ENCODE assay signal across 8 mouse cellular contexts in the genomic region with DNA sequence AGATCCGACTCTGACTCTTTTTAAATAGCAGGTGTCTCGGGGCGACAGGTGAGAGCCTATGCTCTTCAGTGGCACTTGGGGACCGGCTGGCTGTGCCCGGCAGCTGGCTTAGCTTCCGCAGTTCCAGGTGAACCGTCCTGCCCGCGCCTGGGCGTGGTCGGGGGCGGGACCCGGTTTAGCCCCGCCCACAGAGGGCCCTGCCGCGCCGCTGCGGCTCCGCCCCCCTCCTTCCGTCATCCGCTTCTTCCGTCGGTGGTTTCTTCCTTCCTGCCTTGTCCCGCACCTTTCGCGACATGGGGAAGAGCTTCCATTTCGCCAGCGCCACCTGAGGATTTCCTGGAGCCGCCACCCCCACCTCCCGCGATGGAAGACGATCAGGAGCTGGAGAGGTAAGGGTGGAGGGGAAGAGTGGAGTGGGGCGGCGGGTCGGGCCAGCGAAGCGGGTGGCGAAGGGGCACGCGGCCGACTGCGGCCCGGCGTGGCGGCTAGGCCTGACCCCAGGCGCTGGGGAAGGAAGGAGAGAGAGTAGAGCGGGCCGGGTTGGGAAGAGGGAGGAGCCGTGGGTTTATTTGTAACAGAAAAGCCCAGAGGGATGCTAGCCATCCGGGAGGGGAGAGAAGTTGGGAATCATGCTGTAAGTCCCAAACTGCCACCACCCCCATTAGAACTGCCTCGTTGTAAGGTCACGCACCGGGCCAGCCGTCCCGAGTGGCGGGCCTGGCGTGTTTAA. TPM values are rescaled to one million over a fixed set of nuclear protein-coding genes. Genes with fewer than 3 reads are reported as not detected.
DNase-seq lines count a peak whose midpoint lies in the region; ATAC-seq and TF ChIP-seq lines count a peak whose summit lies in the region.

No protein-coding gene starts in this region.

- H3K4me3 ChIP-seq in heart, embryonic 14.5 days (ENCODE audit: control insufficient read depth in 1 of 2, insufficient read depth in 1 of 2, low read depth in 1 of 2, low read length in 2 of 2): peak overlapping the region; percentile 82
- peak overlapping the region; percentile 92 for H3K4me3 ChIP-seq in liver, embryonic 11.5 days (ENCODE audit: low read depth, low read length)
- peak overlapping the region; percentile 76 for H3K4me3 ChIP-seq in myocyte

- peaks cover 11 to 38% of the 10 kb centered on the region in 2 experiments for H3K4me1 ChIP-seq in heart, embryonic 14.5 days (ENCODE audit: control insufficient read depth in 2 of 2, insufficient read depth in 2 of 2, low read length in 2 of 2)
- peaks cover 16% of the 10 kb centered on the region for H3K4me1 ChIP-seq in liver, embryonic 11.5 days (replicated peaks; ENCODE audit: control insufficient read depth, insufficient read depth, low read length)

- H3ac ChIP-seq in myocyte (ENCODE audit: control insufficient read depth, insufficient read length): peak overlapping the region; percentile 21

- peak overlapping the region; percentile 88 for H3K9ac ChIP-seq in heart, embryonic 14.5 days (ENCODE audit: low read length)
- peak overlapping the region; percentile 90 for H3K9ac ChIP-seq in liver, embryonic 11.5 days (ENCODE audit: low read depth, low read length)

- WGBS in heart, embryonic 14.5 days: under 1% methylated on average over 56 of the region's 57 CpGs
- WGBS in liver, embryonic 11.5 days: under 1% methylated on average over 57 of the region's 57 CpGs

- DNase-seq in c-Kit-negative CD71-positive TER-119-positive erythroid progenitor cells, embryonic 14.5 days (ENCODE audit: low read depth, low spot score): peak; percentile 85
- peak; percentile 44 for DNase-seq in fibroblast of lung, adult 2 months (ENCODE audit: low read depth)
- peak; percentile 97 for DNase-seq in kidney, postnatal 10 days
- DNase-seq in liver, embryonic 11.5 days (ENCODE audit: low spot score): peak; percentile 94
- peak; percentile 94 to 99 for DNase-seq in spleen, postnatal 4 days (ENCODE audit: low spot score in 2 of 2)

- no peaks in the 10 kb centered on the region for H3K9me3 ChIP-seq in heart, embryonic 14.5 days (ENCODE audit: control insufficient read depth, low read length)
- H3K9me3 ChIP-seq in liver, embryonic 11.5 days (ENCODE audit: control insufficient read depth, low read length): no peaks in the 10 kb centered on the region

- ATAC-seq in CD4-positive, CD25-positive, alpha-beta regulatory T cell, adult 4 months: peak; percentile 68
- ATAC-seq in heart, embryonic 14.5 days (ENCODE audit: insufficient number of reproducible peaks, insufficient read depth, low FRiP score, low read depth): peak; percentile 70
- ATAC-seq in liver, embryonic 11.5 days (replicated peaks; ENCODE audit: low FRiP score): peak; percentile 71

- peaks cover 40% of the 10 kb centered on the region for H3K79me2 ChIP-seq in myocyte (ENCODE audit: control insufficient read depth, insufficient read depth)

- peak overlapping the region; percentile 97 for H3K4me2 ChIP-seq in heart, embryonic 14.5 days (ENCODE audit: low read length)
- peak overlapping the region; percentile 86 for H3K4me2 ChIP-seq in liver, embryonic 11.5 days
- H3K4me2 ChIP-seq in myocyte (ENCODE audit: low read depth): peak overlapping the region; percentile 92

- H3K36me3 ChIP-seq in heart, embryonic 14.5 days (ENCODE audit: control insufficient read depth, insufficient read depth, low read length): peaks cover 23% of the 10 kb centered on the region
- H3K36me3 ChIP-seq in liver, embryonic 11.5 days (ENCODE audit: control insufficient read depth, insufficient read depth, low read length): peaks cover 4% of the 10 kb centered on the region; the same call in 1 of the 2 replicates
- peaks cover 15% of the 10 kb centered on the region for H3K36me3 ChIP-seq in myocyte (ENCODE audit: control insufficient read depth, insufficient read depth)

- H3K27ac ChIP-seq in heart, embryonic 14.5 days (replicated peaks in 1 of 2; ENCODE audit: control insufficient read depth in 1 of 2, insufficient read depth in 1 of 2, low read depth in 2 of 2, low read length in 2 of 2): peak overlapping the region; percentile 80 to 95
- peak overlapping the region; percentile 88 for H3K27ac ChIP-seq in liver, embryonic 11.5 days (ENCODE audit: low read depth, low read length)

- peak; percentile 71 for TF ChIP-seq POLR2A in myocyte (IDR thresholded peaks at IDR 0.05; ENCODE audit: insufficient read length, low read depth)

- no peaks in the 10 kb centered on the region for H3K27me3 ChIP-seq in heart, embryonic 14.5 days (ENCODE audit: control insufficient read depth, insufficient read depth, low read length)
- no peaks in the 10 kb centered on the region for H3K27me3 ChIP-seq in liver, embryonic 11.5 days (replicated peaks; ENCODE audit: control insufficient read depth, insufficient read depth, low read length)
- no peaks in the 10 kb centered on the region for H3K27me3 ChIP-seq in myocyte (ENCODE audit: control insufficient read depth, insufficient read depth, insufficient read length)

TF ChIP-seq in myocyte, 11 proteins besides CTCF, POLR2A, EP300 and RAD21:
- TF ChIP-seq SRF (IDR thresholded peaks at IDR 0.05; ENCODE audit: control insufficient read depth, insufficient read length, low read depth) (no peak), CEBPB (IDR thresholded peaks at IDR 0.05; ENCODE audit: insufficient read depth, poor library complexity, severe bottlenecking) (no peak), MYOG (IDR thresholded peaks at IDR 0.05; ENCODE audit: control insufficient read depth in 1 of 3, insufficient read depth in 1 of 3, insufficient read length in 2 of 3, low read depth in 2 of 3) (peak in 2 of 3 experiments; percentile 37 to 73), MYOD1 (IDR thresholded peaks at IDR 0.05; ENCODE audit: control insufficient read depth in 1 of 3, insufficient read length in 2 of 3, low read depth in 2 of 3) (peak in 1 of 3 experiments; percentile 66), POLR2AphosphoS2 (IDR thresholded peaks at IDR 0.05; ENCODE audit: insufficient read length, low read depth) (peak; percentile 29)

RNA-seq across cellular contexts. Expression of gene Polr1d, which starts 0.6 kb away (rescaled TPM):
- polyA plus RNA-seq in CD4-positive, CD25-positive, alpha-beta regulatory T cell, adult 4 months (2017; shearing (Covaris generic)): 100 to 1,000 TPM; 126 to 148 TPM
- 97.6 and 99.3 TPM in 2 replicates for polyA plus RNA-seq in heart, embryonic 14.5 days (2014; fragmentation: Nextera tagmentation; extraction: Ambion mirVana)
- polyA plus RNA-seq in liver, embryonic 11.5 days (2014; fragmentation: Nextera tagmentation; extraction: Ambion mirVana): 180 and 182 TPM in 2 replicates
- polyA plus RNA-seq in myocyte (2012; fragmentation: generic; extraction: Trizol): 92.4 TPM

RNA-seq across cellular contexts. Expression of gene Lnx2, which starts 1.1 kb away (rescaled TPM):
- polyA plus RNA-seq in CD4-positive, CD25-positive, alpha-beta regulatory T cell, adult 4 months (2017; shearing (Covaris generic)): 10 to 100 TPM; 19.6 to 29.9 TPM
- 13.0 TPM in 2 replicates for polyA plus RNA-seq in heart, embryonic 14.5 days (2014; fragmentation: Nextera tagmentation; extraction: Ambion mirVana)
- 13.3 and 13.7 TPM in 2 replicates for polyA plus RNA-seq in liver, embryonic 11.5 days (2014; fragmentation: Nextera tagmentation; extraction: Ambion mirVana)
- polyA plus RNA-seq in myocyte (2012; fragmentation: generic; extraction: Trizol): 2.2 TPM

Comparison
In these comparisons a context has a peak if more than half of its experiments do, and no peak if none do; other contexts are left out.
1. Peak in every context shown above with its lines: DNase-seq, ATAC-seq, H3K4me3 ChIP-seq and H3K27ac ChIP-seq.
2. DNase-seq: peak in every context shown above with its lines; median percentile 97 in kidney, postnatal 10 days; 96 in spleen, postnatal 4 days; 94 in liver, embryonic 11.5 days; 85 in c-Kit-negative CD71-positive TER-119-positive erythroid progenitor cells, embryonic 14.5 days; 44 in fibroblast of lung, adult 2 months.